Mouse (Mus musculus) intestine, embryonic 16.5 days (tissue): Measurements from ENCODE around the gene Usp35. TPM values are rescaled to one million over a fixed set of nuclear protein-coding genes. Genes with fewer than 3 reads are reported as not detected.

Experiments
- ATAC-seq: fragments of 200-750 bp; cut with Nextera tagmentation; 2 replicates; pipeline ENCODE4 v1.8.0; 2017; ENCODE audit warnings: moderate TSS enrichment, moderate library complexity
- H3K27ac ChIP-seq: fragments of 300-500 bp; sonication (generic); 2 replicates; pipeline ENCODE4 v1.5.1; 2014; ENCODE audit warnings: mild to moderate bottlenecking, low read length
- H3K27me3 ChIP-seq: fragments of 300-500 bp; sonication (generic); replicated peaks from 2 replicates; pipeline ENCODE4 v1.6.1; 2014; ENCODE audit warnings: low read length, control low read depth, mixed read lengths; ENCODE audit not compliant: control insufficient read depth, insufficient read depth
- H3K36me3 ChIP-seq: fragments of 300-500 bp; sonication (generic); 2 replicates; pipeline ENCODE4 v1.6.1; 2014; ENCODE audit warnings: low read length, control low read depth; ENCODE audit not compliant: control insufficient read depth, insufficient read depth
- H3K4me1 ChIP-seq: fragments of 300-500 bp; sonication (generic); 2 replicates; pipeline ENCODE4 v1.6.1; 2014; ENCODE audit warnings: low read length, control low read depth, mixed read lengths; ENCODE audit not compliant: control insufficient read depth, insufficient read depth
- H3K4me2 ChIP-seq: fragments of 300-500 bp; sonication (generic); 2 replicates; pipeline ENCODE4 v1.6.1; 2014; ENCODE audit warnings: low read depth, low read length, control low read depth
- H3K4me3 ChIP-seq: fragments of 300-500 bp; sonication (generic); 2 replicates; pipeline ENCODE4 v1.5.1; 2014; ENCODE audit warnings: mild to moderate bottlenecking, low read length
- H3K9ac ChIP-seq: fragments of 300-500 bp; sonication (generic); 2 replicates; pipeline ENCODE4 v1.6.1; 2014; ENCODE audit warnings: low read depth, low read length
- H3K9me3 ChIP-seq: fragments of 300-500 bp; sonication (generic); 2 replicates; pipeline ENCODE4 v1.6.1; 2016; ENCODE audit warnings: low read length, control low read depth; ENCODE audit not compliant: control insufficient read depth
- WGBS: fragments of 180-500 bp; shearing (Covaris S2); extraction: QIAGEN DNeasy Blood & Tissue Kit; methylation state at CpG from one replicate; pipeline ENCODE4 v1.1.7; 2014; 5-methylcytosine and 5-hydroxymethylcytosine counted together
- polyA plus RNA-seq: library from polyadenylated mRNA; unstranded; fragments of >200 nt; fragmentation: Nextera tagmentation; extraction: Ambion mirVana; gene quantifications from 2 replicates; pipeline ENCODE4 v1.2.1, GENCODE M21; 2015

Gene Usp35
- polyA plus RNA-seq, 1 experiment from 2014 or later, result 0.54 TPM

GRCm38 (mm10) chr7:97339623-97340022 lies 7.8 kb upstream of the Usp35 start:
- Histone ChIP-seq H3K9me3 (no peaks in the 10 kb centered on the region), H3K4me1 (peaks cover 18% of the 10 kb centered on the region), H3K27ac (0 out of 2 replicates have a peak overlapping the region, but pooled peaks have one; percentile 38), H3K4me3 (no peak overlapping the region), H3K9ac (no peak overlapping the region), H3K36me3 (no peaks in the 10 kb centered on the region), H3K4me2 (no peak overlapping the region), H3K27me3 (no peaks in the 10 kb centered on the region)
- ATAC-seq, result no peak
- 92% methylated on average over 7 of the region's 7 CpGs for WGBS

- Histone ChIP-seq H3K27me3 (no peaks in the 10 kb centered on the region), H3K9me3 (no peaks in the 10 kb centered on the region), H3K36me3 (no peaks in the 10 kb centered on the region), H3K27ac (0 out of 2 replicates have a peak overlapping the region, but pooled peaks have one; percentile 38), H3K4me2 (no peak overlapping the region), H3K4me1 (peaks cover 16% of the 10 kb centered on the region), H3K4me3 (no peak overlapping the region), H3K9ac (no peak overlapping the region)
- WGBS, result 59% methylated on average over 4 of the region's 4 CpGs
- ATAC-seq, result no peak
Measured at GRCm38 (mm10) chr7:97338593-97338992, 6.8 kb upstream of the Usp35 start.

- no peaks in the 10 kb centered on the region for H3K36me3 ChIP-seq
- H3K9ac ChIP-seq, result no peak overlapping the region
- H3K27me3 ChIP-seq, result no peaks in the 10 kb centered on the region
- H3K4me3 ChIP-seq, result no peak overlapping the region
- H3K4me2 ChIP-seq, result no peak overlapping the region
- no peak for ATAC-seq
- H3K9me3 ChIP-seq, result no peaks in the 10 kb centered on the region
- H3K27ac ChIP-seq, result no peak overlapping the region
- WGBS, result 81% methylated on average over 1 of the region's 1 CpGs
- H3K4me1 ChIP-seq, result peaks cover 16% of the 10 kb centered on the region
Measured at GRCm38 (mm10) chr7:97336678-97337077, 4.9 kb upstream of the Usp35 start.

- no peaks in the 10 kb centered on the region for H3K27me3 ChIP-seq
- peaks cover 15% of the 10 kb centered on the region for H3K4me1 ChIP-seq
- H3K9me3 ChIP-seq, result no peaks in the 10 kb centered on the region
- H3K36me3 ChIP-seq, result no peaks in the 10 kb centered on the region
- H3K9ac ChIP-seq, result no peak overlapping the region
- 83% methylated on average over 2 of the region's 2 CpGs for WGBS
- H3K4me2 ChIP-seq, result no peak overlapping the region
- H3K4me3 ChIP-seq, result no peak overlapping the region
- ATAC-seq, result no peak
- no peak overlapping the region for H3K27ac ChIP-seq
Measured at GRCm38 (mm10) chr7:97334406-97334805, 2.6 kb upstream of the Usp35 start.

GRCm38 (mm10) chr7:97333113-97333898 lies 1.5 kb upstream of the Usp35 start:
- Histone ChIP-seq H3K36me3 (no peaks in the 10 kb centered on the region), H3K27me3 (no peaks in the 10 kb centered on the region), H3K9ac (peak overlapping the region; percentile 81; the same call in 1 of the 2 replicates), H3K4me2 (peak overlapping the region; percentile 82; the same call in 1 of the 2 replicates), H3K27ac (no peak overlapping the region), H3K4me3 (no peak overlapping the region), H3K9me3 (no peaks in the 10 kb centered on the region), H3K4me1 (peaks cover 15% of the 10 kb centered on the region)
- ATAC-seq, result no peak
- 86% methylated on average over 6 of the region's 6 CpGs for WGBS

- Histone ChIP-seq H3K27me3 (no peaks in the 10 kb centered on the region), H3K9ac (peak overlapping the region; percentile 81), H3K9me3 (no peaks in the 10 kb centered on the region), H3K27ac (no peak overlapping the region), H3K4me1 (peaks cover 15% of the 10 kb centered on the region), H3K36me3 (no peaks in the 10 kb centered on the region), H3K4me3 (peak overlapping the region; percentile 90), H3K4me2 (peak overlapping the region; percentile 82)
- 2% methylated on average over 9 of the region's 9 CpGs for WGBS
- no peak for ATAC-seq
Measured at GRCm38 (mm10) chr7:97332667-97333041, 834 bp upstream of the Usp35 start.

- H3K9ac ChIP-seq, result peak overlapping the region; percentile 81
- H3K4me2 ChIP-seq, result peak overlapping the region; percentile 92
- peaks cover 9% of the 10 kb centered on the region for H3K27me3 ChIP-seq
- no peak overlapping the region for H3K27ac ChIP-seq
- H3K4me3 ChIP-seq, result peak overlapping the region; percentile 90
- H3K36me3 ChIP-seq, result no peaks in the 10 kb centered on the region
- no peak for ATAC-seq
- H3K9me3 ChIP-seq, result no peaks in the 10 kb centered on the region
- peaks cover 15% of the 10 kb centered on the region for H3K4me1 ChIP-seq
- 60% methylated on average over 11 of the region's 11 CpGs for WGBS
Measured at GRCm38 (mm10) chr7:97330931-97331645, 732 bp downstream of the Usp35 start.

- H3K4me1 ChIP-seq, result peaks cover 20% of the 10 kb centered on the region
- H3K4me3 ChIP-seq, result no peak overlapping the region
- peaks cover 23% of the 10 kb centered on the region for H3K27me3 ChIP-seq
- WGBS, result 85% methylated on average over 3 of the region's 3 CpGs
- H3K27ac ChIP-seq, result no peak overlapping the region
- peak overlapping the region; percentile 5; the same call in 1 of the 2 replicates for H3K9ac ChIP-seq
- no peaks in the 10 kb centered on the region for H3K36me3 ChIP-seq
- no peak overlapping the region for H3K4me2 ChIP-seq
- ATAC-seq, result no peak
- H3K9me3 ChIP-seq, result no peaks in the 10 kb centered on the region
Measured at GRCm38 (mm10) chr7:97329676-97330075, 2.1 kb downstream of the Usp35 start.

- no peak overlapping the region for H3K4me2 ChIP-seq
- no peaks in the 10 kb centered on the region for H3K36me3 ChIP-seq
- peaks cover 20% of the 10 kb centered on the region for H3K4me1 ChIP-seq
- H3K9me3 ChIP-seq, result no peaks in the 10 kb centered on the region
- ATAC-seq, result no peak
- peaks cover 25% of the 10 kb centered on the region for H3K27me3 ChIP-seq
- no peak overlapping the region for H3K4me3 ChIP-seq
- H3K9ac ChIP-seq, result no peak overlapping the region
- WGBS, result 65% methylated on average over 13 of the region's 13 CpGs
- no peak overlapping the region for H3K27ac ChIP-seq
Measured at GRCm38 (mm10) chr7:97328891-97329588, 2.8 kb downstream of the Usp35 start.
